Mouse (Mus musculus) limb, embryonic 13.5 days (tissue): Measurements from ENCODE around the gene Dab1. TPM values are rescaled to one million over a fixed set of nuclear protein-coding genes. Genes with fewer than 3 reads are reported as not detected.

Experiments
- ATAC-seq: fragments of 200-750 bp; cut with Nextera tagmentation; 2 replicates; pipeline ENCODE4 v1.8.0; 2017; ENCODE audit warnings: low read depth, moderate number of reproducible peaks, moderate TSS enrichment; ENCODE audit not compliant: low FRiP score
- H3K27ac ChIP-seq: fragments of 300-500 bp; sonication (generic); 2 replicates; pipeline ENCODE4 v1.5.1; 2015; ENCODE audit warnings: inconsistent platforms, mild to moderate bottlenecking, moderate library complexity
- H3K27me3 ChIP-seq: fragments of 300-500 bp; sonication (generic); 2 replicates; pipeline ENCODE4 v1.6.1; 2015; ENCODE audit warnings: mild to moderate bottlenecking, inconsistent platforms
- H3K36me3 ChIP-seq: fragments of 300-500 bp; sonication (generic); 2 replicates; pipeline ENCODE4 v1.6.1; 2015; ENCODE audit warnings: inconsistent platforms, mild to moderate bottlenecking, moderate library complexity
- H3K4me1 ChIP-seq: fragments of 300-500 bp; sonication (generic); 2 replicates; pipeline ENCODE4 v1.6.1; 2015; ENCODE audit warnings: inconsistent platforms
- H3K4me2 ChIP-seq: fragments of 300-500 bp; sonication (generic); replicated peaks from 2 replicates; pipeline ENCODE4 v1.6.1; 2015; ENCODE audit warnings: inconsistent platforms, mild to moderate bottlenecking, moderate library complexity
- H3K4me3 ChIP-seq: fragments of 300-500 bp; sonication (generic); 2 replicates; pipeline ENCODE4 v1.5.1; 2015; ENCODE audit warnings: moderate library complexity, mild to moderate bottlenecking, inconsistent platforms
- H3K9ac ChIP-seq: fragments of 300-500 bp; sonication (generic); 2 replicates; pipeline ENCODE4 v1.6.1; 2015; ENCODE audit warnings: mild to moderate bottlenecking, inconsistent platforms
- H3K9me3 ChIP-seq: fragments of 300-500 bp; sonication (generic); 2 replicates; pipeline ENCODE4 v1.6.1; 2016; ENCODE audit warnings: inconsistent platforms
- WGBS: fragments of 180-500 bp; shearing (Covaris S2); methylation state at CpG from one replicate; pipeline ENCODE4 v1.1.7; 2015; 5-methylcytosine and 5-hydroxymethylcytosine counted together
- polyA plus RNA-seq: library from polyadenylated mRNA; unstranded; fragments of >200 nt; fragmentation: Nextera tagmentation; extraction: Ambion mirVana; gene quantifications from 2 replicates; pipeline ENCODE4 v1.2.1, GENCODE M21; 2015

Gene Dab1
- polyA plus RNA-seq, 1 experiment from 2014 or later = 24.7 TPM

DNA sequence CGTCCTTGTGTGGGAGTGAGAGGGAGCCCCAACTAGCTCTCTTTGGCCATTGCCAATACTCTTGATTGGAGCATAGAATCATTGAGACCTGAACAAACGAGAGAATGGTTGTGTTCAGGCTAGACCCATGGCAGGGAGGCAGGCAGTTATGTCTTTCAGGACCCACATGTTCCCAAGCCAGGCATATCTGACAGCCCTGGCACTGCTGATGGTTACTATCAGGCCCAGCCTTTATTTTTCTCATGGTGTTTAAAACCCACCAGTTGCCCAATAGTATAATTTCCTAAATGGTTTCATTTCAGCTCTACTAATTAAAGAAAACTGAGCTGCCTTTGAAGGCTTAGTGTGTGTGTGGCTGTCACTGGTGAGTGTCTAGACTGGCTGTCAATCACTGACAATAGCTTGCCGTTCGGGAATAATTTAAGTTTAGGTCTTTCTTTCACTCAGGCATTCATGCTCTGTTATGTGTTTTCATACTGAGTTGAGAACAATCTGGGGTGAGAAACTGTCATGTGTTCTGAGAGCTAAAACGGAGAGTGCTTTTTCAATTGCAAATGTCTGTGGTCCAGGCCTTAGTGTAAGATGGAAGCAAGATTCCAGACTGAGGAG is 17.1 kb downstream of the Dab1 start:
- no peaks in the 10 kb centered on the region for H3K9me3 ChIP-seq
- no peak overlapping the region for H3K27ac ChIP-seq
- H3K4me3 ChIP-seq = no peak overlapping the region
- ATAC-seq = no peak
- H3K27me3 ChIP-seq = 0 out of 2 replicates have a peak, but pooled peaks cover 12% of the 10 kb centered on the region
- H3K36me3 ChIP-seq = no peaks in the 10 kb centered on the region
- WGBS = 67% methylated on average over 5 of the region's 5 CpGs
- 0 out of 2 replicates have a peak, but pooled peaks cover 4% of the 10 kb centered on the region for H3K4me1 ChIP-seq
- H3K9ac ChIP-seq = no peak overlapping the region
- no peak overlapping the region for H3K4me2 ChIP-seq

DNA sequence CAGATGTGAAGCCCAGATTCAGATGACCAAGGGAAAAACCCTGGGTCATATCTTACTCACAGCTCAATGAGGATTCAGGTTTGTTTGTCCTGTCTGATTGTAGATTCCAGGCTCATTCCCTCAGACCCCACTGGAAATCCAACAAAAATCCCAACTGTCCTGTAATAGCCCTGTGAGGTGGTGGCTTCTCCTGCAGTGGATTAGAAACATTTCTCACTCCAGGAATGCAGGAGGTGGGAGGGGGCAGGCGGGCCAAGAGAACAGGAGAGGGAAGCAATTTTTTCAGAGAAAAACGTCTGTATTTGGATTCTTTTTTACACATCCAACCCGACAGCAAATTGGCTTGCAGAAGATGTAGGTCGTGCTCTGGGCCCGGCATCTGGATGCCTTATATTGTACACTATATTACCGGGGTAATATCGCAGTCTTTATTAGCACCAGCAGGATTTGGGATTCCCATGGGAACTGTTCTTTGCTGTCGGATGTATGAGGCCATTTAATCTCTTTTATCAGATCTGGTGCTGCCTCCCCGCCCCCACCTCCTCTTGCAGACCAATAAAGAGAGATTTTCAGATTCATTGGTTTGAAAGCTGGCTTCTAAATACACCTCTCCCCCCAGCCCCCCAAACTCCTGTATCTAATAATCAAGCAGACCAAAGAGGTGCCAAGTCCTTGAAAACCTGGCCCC is 29.2 kb downstream of the Dab1 start:
- Histone ChIP-seq H3K4me1 (peaks cover 22% of the 10 kb centered on the region), H3K27ac (0 out of 2 replicates have a peak overlapping the region, but pooled peaks have one; percentile 10), H3K4me3 (no peak overlapping the region), H3K9ac (no peak overlapping the region), H3K9me3 (no peaks in the 10 kb centered on the region), H3K4me2 (peak overlapping the region; percentile 34), H3K27me3 (no peaks in the 10 kb centered on the region), H3K36me3 (no peaks in the 10 kb centered on the region)
- WGBS = 19% methylated on average over 9 of the region's 9 CpGs
- peak; percentile 76 for ATAC-seq

DNA sequence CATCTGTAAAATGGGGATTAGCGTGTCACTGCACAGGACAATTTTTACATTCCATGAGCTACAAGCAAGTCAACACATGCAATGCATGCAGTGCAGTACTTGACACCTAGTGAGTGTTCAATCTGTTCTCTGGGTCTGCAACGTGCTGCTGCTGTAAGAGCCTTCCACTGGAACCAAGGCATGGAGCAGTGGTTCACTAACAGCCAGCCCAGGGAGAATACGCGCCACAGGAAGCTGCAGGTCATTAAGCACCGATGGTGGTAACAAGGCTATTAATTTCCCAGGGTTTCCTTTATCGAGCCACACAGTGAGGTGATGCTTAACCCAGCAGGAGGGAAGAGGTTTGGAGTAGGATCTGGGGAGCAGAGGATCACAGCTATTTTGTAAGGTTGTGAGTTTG is 36.6 kb downstream of the Dab1 start:
- H3K36me3 ChIP-seq = no peaks in the 10 kb centered on the region
- no peaks in the 10 kb centered on the region for H3K4me1 ChIP-seq
- H3K9ac ChIP-seq = no peak overlapping the region
- ATAC-seq = no peak
- H3K9me3 ChIP-seq = no peaks in the 10 kb centered on the region
- H3K27ac ChIP-seq = no peak overlapping the region
- WGBS = 22% methylated on average over 6 of the region's 6 CpGs
- no peaks in the 10 kb centered on the region for H3K27me3 ChIP-seq
- no peak overlapping the region for H3K4me3 ChIP-seq
- no peak overlapping the region for H3K4me2 ChIP-seq

DNA sequence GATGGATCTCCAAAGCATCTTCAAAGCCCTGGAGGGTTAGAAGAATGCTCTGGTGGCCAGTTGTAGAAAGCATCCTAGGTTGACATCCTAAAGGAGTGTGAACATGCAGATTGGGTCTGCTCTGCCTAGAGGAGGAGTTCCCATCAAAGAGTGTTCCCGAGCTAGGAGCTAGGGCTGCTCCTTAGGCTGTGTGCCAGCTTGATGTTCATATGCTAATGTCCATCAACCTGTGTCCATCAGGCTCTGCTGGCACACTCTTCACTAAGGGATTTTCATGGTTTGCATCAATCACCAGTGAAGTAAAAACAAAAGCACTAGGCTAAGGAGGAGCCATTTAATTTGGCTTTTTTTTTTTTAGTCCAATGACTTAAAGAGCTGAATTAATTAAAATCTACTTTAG is 42.2 kb downstream of the Dab1 start:
- Histone ChIP-seq H3K9me3 (no peaks in the 10 kb centered on the region), H3K4me2 (no peak overlapping the region), H3K27me3 (no peaks in the 10 kb centered on the region), H3K27ac (no peak overlapping the region), H3K36me3 (no peaks in the 10 kb centered on the region), H3K9ac (no peak overlapping the region), H3K4me3 (no peak overlapping the region), H3K4me1 (no peaks in the 10 kb centered on the region)
- no peak for ATAC-seq
- 64% methylated on average over 1 of the region's 1 CpGs for WGBS

DNA sequence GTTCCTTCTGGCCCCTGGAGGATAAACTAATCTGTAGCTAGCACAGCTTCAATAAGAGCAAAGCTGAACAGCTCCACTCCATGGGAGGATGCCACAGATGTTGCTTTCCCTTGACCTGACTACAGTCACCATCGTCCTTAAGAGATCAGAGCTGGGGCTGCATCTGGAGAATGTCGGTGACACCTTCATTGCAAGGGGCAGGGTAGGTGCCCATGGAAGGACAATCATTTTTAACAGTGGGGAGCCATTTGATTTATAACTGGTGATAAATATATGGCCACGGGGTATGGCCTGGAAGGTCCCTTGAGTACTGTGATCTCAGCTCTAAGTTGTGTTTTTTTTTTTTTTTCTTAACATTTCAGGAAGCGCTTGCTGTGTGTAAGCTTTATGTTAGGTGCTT is 48.3 kb downstream of the Dab1 start:
- Histone ChIP-seq H3K9me3 (no peaks in the 10 kb centered on the region), H3K4me2 (no peak overlapping the region), H3K4me1 (no peaks in the 10 kb centered on the region), H3K27ac (no peak overlapping the region), H3K4me3 (no peak overlapping the region), H3K27me3 (no peaks in the 10 kb centered on the region), H3K9ac (no peak overlapping the region), H3K36me3 (no peaks in the 10 kb centered on the region)
- no peak for ATAC-seq
- WGBS = 34% methylated on average over 4 of the region's 4 CpGs

DNA sequence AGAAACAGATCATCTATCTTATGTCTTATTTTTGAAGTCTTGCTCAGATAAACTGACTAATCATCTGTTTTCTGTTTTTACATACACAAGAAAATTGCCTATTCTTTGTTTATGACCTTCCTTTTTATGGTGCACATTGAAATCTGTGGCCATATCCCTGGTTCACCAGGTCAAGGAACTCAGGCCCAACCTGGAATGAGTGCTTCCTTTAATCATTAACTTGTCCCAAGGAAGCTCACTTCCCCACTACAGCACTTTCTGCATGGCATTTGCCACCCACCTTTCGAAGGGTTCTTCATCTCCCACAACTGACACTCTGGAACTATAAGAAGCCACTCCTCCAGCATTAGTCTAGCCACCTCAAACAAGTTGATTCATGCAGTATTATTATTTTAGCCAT is 58.0 kb downstream of the Dab1 start:
- Histone ChIP-seq H3K4me1 (no peaks in the 10 kb centered on the region), H3K4me2 (no peak overlapping the region), H3K9me3 (no peaks in the 10 kb centered on the region), H3K9ac (no peak overlapping the region), H3K27ac (no peak overlapping the region), H3K36me3 (no peaks in the 10 kb centered on the region), H3K27me3 (no peaks in the 10 kb centered on the region), H3K4me3 (no peak overlapping the region)
- 75% methylated on average over 1 of the region's 1 CpGs for WGBS
- ATAC-seq = no peak

DNA sequence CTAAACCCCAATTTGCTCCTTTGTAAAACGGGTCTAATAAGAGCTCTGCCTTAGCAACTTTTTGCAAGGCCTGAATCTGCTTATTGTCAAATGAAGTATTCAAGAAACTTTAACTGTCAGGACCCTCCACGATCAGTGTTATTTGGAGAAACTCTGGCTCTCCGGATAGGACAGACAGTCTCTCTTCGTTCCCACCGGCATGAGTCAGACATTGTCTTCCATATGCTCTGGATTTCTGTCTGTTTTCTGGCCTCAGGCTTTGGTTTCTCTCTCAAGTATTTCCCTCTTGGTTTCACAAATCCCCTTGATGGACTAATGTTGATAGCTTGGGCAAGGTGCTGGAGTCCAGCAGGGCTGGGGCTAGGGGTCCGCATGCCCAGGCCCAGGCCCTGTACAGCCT is 59.3 kb downstream of the Dab1 start:
- WGBS = 91% methylated on average over 6 of the region's 6 CpGs
- no peak for ATAC-seq
- H3K4me2 ChIP-seq = no peak overlapping the region

DNA sequence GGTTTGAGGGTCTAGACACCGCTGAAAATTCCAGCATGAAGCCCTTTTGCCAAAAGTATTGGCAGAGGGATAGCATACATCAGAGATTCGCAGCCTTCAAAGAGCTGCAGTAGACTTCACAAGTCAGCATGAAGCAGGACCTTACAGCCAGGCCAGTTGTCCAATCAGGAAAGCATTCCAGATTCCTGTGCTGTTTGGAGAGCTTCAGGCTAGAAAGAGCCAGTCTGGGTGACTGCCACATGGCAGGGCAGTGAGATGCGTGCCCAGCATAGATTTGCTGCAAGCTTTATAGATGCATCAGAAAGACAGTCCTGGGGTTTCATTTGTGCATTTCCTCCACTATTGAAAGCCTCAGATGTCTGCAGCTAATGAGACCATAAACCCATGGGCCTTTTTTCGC is 66.0 kb downstream of the Dab1 start:
- no peak overlapping the region for H3K27ac ChIP-seq
- H3K27me3 ChIP-seq = no peaks in the 10 kb centered on the region
- no peaks in the 10 kb centered on the region for H3K4me1 ChIP-seq
- H3K4me3 ChIP-seq = no peak overlapping the region
- no peaks in the 10 kb centered on the region for H3K9me3 ChIP-seq
- no peak overlapping the region for H3K9ac ChIP-seq
- ATAC-seq = no peak
- no peak overlapping the region for H3K4me2 ChIP-seq
- WGBS = 66% methylated on average over 4 of the region's 4 CpGs
- no peaks in the 10 kb centered on the region for H3K36me3 ChIP-seq

More for the DNA sequence above, 59.3 kb downstream of the Dab1 start:
- Histone ChIP-seq H3K4me1 (no peaks in the 10 kb centered on the region), H3K9me3 (no peaks in the 10 kb centered on the region), H3K4me3 (no peak overlapping the region), H3K27ac (no peak overlapping the region), H3K36me3 (no peaks in the 10 kb centered on the region), H3K9ac (no peak overlapping the region), H3K27me3 (no peaks in the 10 kb centered on the region)

DNA sequence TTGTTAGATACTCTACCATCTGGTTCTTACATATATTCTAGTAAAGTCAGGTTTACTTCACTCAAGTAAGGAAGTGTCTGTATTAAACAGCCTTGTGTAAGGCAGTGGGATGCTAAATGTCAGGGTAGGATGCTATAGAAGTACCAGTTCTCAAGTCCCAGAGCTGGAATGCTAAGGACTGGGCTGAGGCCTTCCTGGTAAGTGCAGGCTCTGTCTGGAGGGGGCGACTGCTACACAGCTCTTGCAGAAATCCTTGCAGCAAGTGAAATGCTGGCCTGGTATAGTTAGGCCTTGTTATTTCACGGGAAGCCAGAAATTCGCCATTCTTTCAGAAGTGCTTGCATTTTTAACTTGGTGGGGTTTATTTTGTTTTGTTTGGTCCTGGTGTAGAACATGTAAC is 72.6 kb downstream of the Dab1 start:
- 50% methylated on average over 3 of the region's 3 CpGs for WGBS

DNA sequence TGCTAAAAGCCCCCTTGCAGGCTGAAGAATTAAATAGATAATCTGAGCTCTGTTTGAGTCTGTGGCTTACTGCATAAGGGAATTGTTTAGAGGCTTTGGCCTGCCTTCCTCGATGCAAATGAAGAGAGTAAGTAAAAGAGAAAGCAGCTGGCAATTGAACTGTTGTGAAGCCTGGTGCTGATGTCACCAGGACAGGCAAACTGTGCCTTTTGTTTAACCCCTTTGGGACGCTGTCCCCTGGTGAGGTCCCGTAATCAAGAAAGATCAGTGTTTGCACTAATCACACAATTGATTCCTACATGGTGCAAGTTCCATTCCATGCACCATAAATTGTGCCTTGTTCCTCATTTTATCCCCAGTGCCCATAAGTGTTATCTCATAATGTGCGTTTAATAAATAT is 80.6 kb downstream of the Dab1 start:
- Histone ChIP-seq H3K4me3 (no peak overlapping the region), H3K36me3 (no peaks in the 10 kb centered on the region), H3K4me2 (no peak overlapping the region), H3K27me3 (no peaks in the 10 kb centered on the region), H3K27ac (no peak overlapping the region), H3K4me1 (no peaks in the 10 kb centered on the region), H3K9me3 (no peaks in the 10 kb centered on the region), H3K9ac (no peak overlapping the region)
- ATAC-seq = no peak
- 58% methylated on average over 4 of the region's 4 CpGs for WGBS

More for the DNA sequence above, 72.6 kb downstream of the Dab1 start:
- H3K27ac ChIP-seq = no peak overlapping the region
- H3K9me3 ChIP-seq = no peaks in the 10 kb centered on the region
- H3K4me2 ChIP-seq = no peak overlapping the region
- ATAC-seq = no peak
- no peaks in the 10 kb centered on the region for H3K27me3 ChIP-seq
- no peaks in the 10 kb centered on the region for H3K4me1 ChIP-seq
- H3K36me3 ChIP-seq = no peaks in the 10 kb centered on the region
- H3K9ac ChIP-seq = no peak overlapping the region
- no peak overlapping the region for H3K4me3 ChIP-seq

DNA sequence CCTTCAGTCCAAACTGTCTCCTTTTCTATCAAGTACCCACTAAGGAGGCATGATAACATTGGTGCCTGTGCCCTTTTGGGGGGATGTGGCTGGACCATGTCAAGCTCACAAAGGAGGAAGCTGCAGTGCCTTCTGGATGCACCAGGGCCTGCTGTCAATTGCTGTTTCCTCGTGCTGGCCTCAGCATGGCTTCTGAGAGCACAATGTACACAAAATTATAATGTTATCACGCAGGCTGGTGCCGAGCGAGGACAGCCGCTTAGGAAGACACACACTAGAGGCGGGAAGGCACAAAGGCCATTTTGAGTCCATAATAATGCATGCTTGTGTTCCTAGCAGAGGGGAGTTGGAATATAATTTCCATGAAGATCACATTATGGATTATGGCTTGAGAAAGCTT is 81.2 kb downstream of the Dab1 start:
- ATAC-seq = no peak
- no peak overlapping the region for H3K27ac ChIP-seq
- WGBS = 80% methylated on average over 6 of the region's 6 CpGs
- H3K9me3 ChIP-seq = no peaks in the 10 kb centered on the region
- H3K9ac ChIP-seq = no peak overlapping the region
- H3K4me1 ChIP-seq = no peaks in the 10 kb centered on the region
- H3K4me2 ChIP-seq = no peak overlapping the region
- H3K36me3 ChIP-seq = no peaks in the 10 kb centered on the region
- no peaks in the 10 kb centered on the region for H3K27me3 ChIP-seq
- H3K4me3 ChIP-seq = no peak overlapping the region

DNA sequence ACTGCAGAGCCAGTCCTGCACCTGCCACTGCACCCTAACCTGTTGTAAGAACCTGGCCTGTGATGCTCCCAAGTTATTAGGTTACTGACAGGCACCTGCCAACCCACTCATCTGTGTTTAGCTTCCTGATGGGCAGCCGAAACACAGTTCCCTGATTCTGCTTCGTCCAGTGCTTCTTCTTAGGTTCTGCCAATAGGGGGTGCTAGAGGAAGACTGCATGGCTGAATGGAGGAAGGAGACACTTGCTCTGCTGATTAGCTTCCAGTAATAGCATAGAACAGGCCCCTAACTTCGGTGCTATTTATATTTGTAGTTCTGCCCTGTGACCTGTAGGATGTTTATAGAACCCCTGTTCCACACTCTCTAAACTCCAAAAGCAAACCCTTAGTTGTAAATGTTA is 83.0 kb downstream of the Dab1 start:
- no peak overlapping the region for H3K4me3 ChIP-seq
- H3K27ac ChIP-seq = no peak overlapping the region
- no peaks in the 10 kb centered on the region for H3K36me3 ChIP-seq
- no peak overlapping the region for H3K9ac ChIP-seq
- 50% methylated on average over 3 of the region's 3 CpGs for WGBS
- no peak overlapping the region for H3K4me2 ChIP-seq
- no peaks in the 10 kb centered on the region for H3K27me3 ChIP-seq
- H3K9me3 ChIP-seq = no peaks in the 10 kb centered on the region
- H3K4me1 ChIP-seq = no peaks in the 10 kb centered on the region
- ATAC-seq = no peak

DNA sequence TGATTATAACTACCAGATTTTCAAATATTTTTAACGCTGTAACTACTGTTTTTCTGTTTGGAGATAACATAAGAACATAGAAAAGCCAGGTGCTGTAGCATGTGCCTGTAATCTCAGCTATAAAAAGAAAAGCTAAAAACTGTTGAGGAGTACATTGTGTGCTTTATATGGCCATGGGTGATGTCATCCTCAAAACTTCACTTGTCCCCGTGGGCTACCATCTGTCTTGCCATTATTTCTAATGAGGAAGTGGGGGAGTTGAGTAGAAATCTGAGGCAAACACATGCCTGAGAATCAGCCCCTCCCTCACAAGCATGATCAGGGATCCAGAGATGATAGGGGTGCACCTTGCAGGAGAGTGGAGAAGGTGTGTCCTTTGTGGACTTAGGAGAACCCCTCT is 85.3 kb downstream of the Dab1 start:
- H3K4me3 ChIP-seq = no peak overlapping the region
- no peak overlapping the region for H3K4me2 ChIP-seq
- no peaks in the 10 kb centered on the region for H3K9me3 ChIP-seq
- H3K27me3 ChIP-seq = no peaks in the 10 kb centered on the region
- no peak overlapping the region for H3K27ac ChIP-seq
- H3K9ac ChIP-seq = no peak overlapping the region
- no peak for ATAC-seq
- no peaks in the 10 kb centered on the region for H3K4me1 ChIP-seq
- WGBS = 75% methylated on average over 2 of the region's 2 CpGs
- no peaks in the 10 kb centered on the region for H3K36me3 ChIP-seq
